Mouse (Mus musculus) forebrain, embryonic 11.5 days (tissue): ENCODE data around the gene Fbxw9. TPM values are rescaled to one million over a fixed set of nuclear protein-coding genes. Genes with fewer than 3 reads are reported as not detected.
"Not testable (repeated sequence)": the region's sequence is repeated elsewhere in the genome, so short reads cannot be mapped to it uniquely, and the experiment has no call there.

Experiments
- ATAC-seq: fragments of 200-750 bp; cut with Nextera tagmentation; replicated peaks from 2 replicates; pipeline ENCODE4 v1.8.0; 2017; ENCODE audit warnings: moderate TSS enrichment; ENCODE audit not compliant: low FRiP score
- DNase-seq: peaks from one replicate; pipeline ENCODE4 v3.0.0-alpha.2; 2017; ENCODE audit warnings: low spot score
- H3K27ac ChIP-seq: fragments of 300-500 bp; sonication (generic); 2 replicates; pipeline ENCODE4 v1.5.1; 2014; ENCODE audit warnings: low read depth, low read length
- H3K27me3 ChIP-seq: fragments of 300-500 bp; sonication (generic); 2 replicates; pipeline ENCODE4 v1.6.1; 2014; ENCODE audit warnings: mild to moderate bottlenecking, low read length, mixed read lengths; ENCODE audit not compliant: control insufficient read depth, insufficient read depth
- H3K36me3 ChIP-seq: fragments of 300-500 bp; sonication (generic); 2 replicates; pipeline ENCODE4 v1.6.1; 2014; ENCODE audit warnings: mild to moderate bottlenecking, low read length, moderate library complexity, mixed read lengths; ENCODE audit not compliant: control insufficient read depth, insufficient read depth
- H3K4me1 ChIP-seq: fragments of 300-500 bp; sonication (generic); replicated peaks from 2 replicates; pipeline ENCODE4 v1.6.1; 2014; ENCODE audit warnings: low read length, mixed read lengths; ENCODE audit not compliant: control insufficient read depth, insufficient read depth
- H3K4me2 ChIP-seq: fragments of 300-500 bp; sonication (generic); 2 replicates; pipeline ENCODE4 v1.6.1; 2014; ENCODE audit warnings: low read depth, mild to moderate bottlenecking, low read length, moderate library complexity, mixed read lengths; ENCODE audit not compliant: severe bottlenecking
- H3K4me3 ChIP-seq: fragments of 300-500 bp; sonication (generic); 2 replicates; pipeline ENCODE4 v1.5.1; 2014; ENCODE audit warnings: low read depth, low read length
- H3K9ac ChIP-seq: fragments of 300-500 bp; sonication (generic); 2 replicates; pipeline ENCODE4 v1.6.1; 2014; ENCODE audit warnings: low read length
- H3K9me3 ChIP-seq: fragments of 300-500 bp; sonication (generic); 2 replicates; pipeline ENCODE4 v1.6.1; 2016; ENCODE audit warnings: low read length, mixed read lengths; ENCODE audit not compliant: control insufficient read depth
- WGBS: fragments of 180-500 bp; shearing (Covaris S2); extraction: QIAGEN DNeasy Blood & Tissue Kit; methylation state at CpG from one replicate; pipeline ENCODE4 v1.1.7; 2014; 5-methylcytosine and 5-hydroxymethylcytosine counted together
- polyA plus RNA-seq: library from polyadenylated mRNA; unstranded; fragments of >200 nt; fragmentation: Nextera tagmentation; extraction: Ambion mirVana; gene quantifications from 2 replicates; pipeline ENCODE4 v1.2.1, GENCODE M21; 2014

Gene Fbxw9
- polyA plus RNA-seq, 1 experiment from 2014 or later: 23.8 TPM

DNA sequence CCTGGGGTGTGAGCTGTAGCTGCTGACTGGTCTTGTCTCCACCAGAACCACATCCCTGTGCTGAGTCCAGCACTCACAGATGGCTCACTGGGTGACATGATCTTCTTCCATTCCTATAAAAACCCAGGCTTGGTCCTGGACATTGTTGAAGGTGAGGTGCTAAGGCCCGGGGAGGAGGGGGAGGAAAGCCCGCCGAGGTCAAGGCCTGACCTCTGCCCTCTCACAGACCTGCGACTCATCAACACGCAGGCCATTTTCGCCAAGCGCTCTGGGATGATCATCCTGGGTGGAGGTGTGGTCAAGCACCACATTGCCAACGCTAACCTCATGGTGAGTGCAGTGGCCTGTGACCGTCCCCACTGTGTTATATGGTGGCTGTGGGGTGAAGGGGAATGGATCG lies 14.3 kb downstream of the Fbxw9 start:
- WGBS: 92% methylated on average over 10 of the region's 10 CpGs
- Histone ChIP-seq H3K36me3 (peaks cover 2% of the 10 kb centered on the region; the same call in 1 of the 2 replicates), H3K4me2 (no peak overlapping the region), H3K4me1 (peaks cover 6% of the 10 kb centered on the region; the same call in 1 of the 2 replicates), H3K4me3 (no peak overlapping the region), H3K9me3 (no peaks in the 10 kb centered on the region), H3K27me3 (no peaks in the 10 kb centered on the region), H3K27ac (no peak overlapping the region), H3K9ac (no peak overlapping the region)
- ATAC-seq (no peak), DNase-seq (peak; percentile 49)

DNA sequence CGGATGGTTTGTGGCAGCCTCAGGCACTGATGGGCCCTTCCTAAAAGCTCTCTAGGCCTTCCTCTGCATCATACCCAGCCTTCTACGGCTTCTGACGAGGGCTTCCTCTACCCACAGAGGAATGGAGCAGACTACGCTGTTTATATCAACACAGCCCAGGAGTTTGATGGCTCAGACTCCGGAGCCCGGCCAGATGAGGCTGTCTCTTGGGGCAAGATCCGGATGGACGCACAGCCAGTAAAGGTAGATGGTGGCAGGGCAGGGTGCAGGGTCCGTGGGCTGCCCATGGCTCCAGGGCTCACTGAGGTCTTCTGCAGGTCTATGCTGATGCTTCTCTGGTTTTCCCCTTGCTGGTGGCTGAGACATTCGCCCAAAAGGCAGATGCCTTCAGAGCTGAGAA lies 14.8 kb downstream of the Fbxw9 start:
- ATAC-seq (no peak), DNase-seq (peak; percentile 51)
- Histone ChIP-seq H3K27ac (no peak overlapping the region), H3K36me3 (peaks cover 2% of the 10 kb centered on the region; the same call in 1 of the 2 replicates), H3K4me3 (no peak overlapping the region), H3K9me3 (no peaks in the 10 kb centered on the region), H3K9ac (no peak overlapping the region), H3K4me2 (no peak overlapping the region), H3K27me3 (no peaks in the 10 kb centered on the region), H3K4me1 (peaks cover 7% of the 10 kb centered on the region; the same call in 1 of the 2 replicates)
- WGBS: 94% methylated on average over 10 of the region's 10 CpGs

DNA sequence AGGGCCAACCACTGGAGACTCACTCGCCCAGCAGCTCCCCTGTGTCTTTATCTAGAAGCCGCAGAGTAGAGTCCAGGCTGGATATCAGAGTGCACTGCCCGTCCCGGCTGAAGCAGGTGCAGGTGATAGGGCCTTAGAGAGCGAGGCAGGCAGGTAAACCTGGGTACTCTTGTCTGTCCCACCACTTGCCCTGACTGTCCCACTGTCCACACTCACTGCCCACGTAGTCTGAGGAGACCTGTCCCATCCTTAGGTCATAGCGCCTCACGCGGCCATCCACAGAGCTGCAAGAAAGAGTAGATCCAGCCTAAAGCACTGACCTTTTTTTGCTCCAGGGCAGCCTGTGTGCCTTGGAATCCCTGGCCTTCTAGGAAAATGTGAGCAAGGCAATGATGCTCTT lies 16.1 kb downstream of the Fbxw9 start:
- Histone ChIP-seq H3K4me2 (no peak overlapping the region), H3K36me3 (peaks cover 2% of the 10 kb centered on the region; the same call in 1 of the 2 replicates), H3K27ac (no peak overlapping the region), H3K9me3 (no peaks in the 10 kb centered on the region), H3K27me3 (no peaks in the 10 kb centered on the region), H3K9ac (no peak overlapping the region), H3K4me3 (no peak overlapping the region), H3K4me1 (peaks cover 8% of the 10 kb centered on the region; the same call in 1 of the 2 replicates)
- WGBS: 79% methylated on average over 9 of the region's 9 CpGs
- ATAC-seq: no peak
- DNase-seq: peak; percentile 69

DNA sequence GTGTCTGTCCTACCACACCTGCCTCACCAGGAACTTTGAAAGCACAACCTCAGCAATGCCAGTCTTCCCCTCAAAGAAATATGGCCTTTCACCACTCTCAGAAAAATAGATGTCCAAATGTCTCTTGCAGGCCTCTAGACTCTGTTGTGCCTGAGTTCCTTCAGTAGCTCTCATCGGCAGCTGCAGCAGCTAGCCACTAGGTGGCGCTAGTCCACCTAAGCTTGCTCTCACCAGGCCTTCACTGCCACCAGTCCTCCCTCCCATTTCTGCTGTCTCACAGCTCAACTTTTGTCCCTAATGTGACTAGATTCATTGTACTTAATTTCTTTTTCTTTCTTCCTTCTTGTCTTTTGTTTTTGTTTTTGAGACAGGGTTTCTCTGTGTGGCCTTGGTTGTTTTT lies 17.1 kb downstream of the Fbxw9 start:
- H3K9ac ChIP-seq: no peak overlapping the region
- H3K27me3 ChIP-seq: no peaks in the 10 kb centered on the region
- DNase-seq (peak; percentile 90), ATAC-seq (peak; percentile 46; the same call in 1 of the 2 replicates)
- WGBS: 0% methylated on average over 2 of the region's 2 CpGs
- H3K27ac ChIP-seq: no peak overlapping the region
- H3K9me3 ChIP-seq: no peaks in the 10 kb centered on the region
- H3K4me1 ChIP-seq: peaks cover 8% of the 10 kb centered on the region; the same call in 1 of the 2 replicates
- H3K4me2 ChIP-seq: no peak overlapping the region
- H3K36me3 ChIP-seq: peaks cover 2% of the 10 kb centered on the region; the same call in 1 of the 2 replicates
- no peak overlapping the region for H3K4me3 ChIP-seq

DNA sequence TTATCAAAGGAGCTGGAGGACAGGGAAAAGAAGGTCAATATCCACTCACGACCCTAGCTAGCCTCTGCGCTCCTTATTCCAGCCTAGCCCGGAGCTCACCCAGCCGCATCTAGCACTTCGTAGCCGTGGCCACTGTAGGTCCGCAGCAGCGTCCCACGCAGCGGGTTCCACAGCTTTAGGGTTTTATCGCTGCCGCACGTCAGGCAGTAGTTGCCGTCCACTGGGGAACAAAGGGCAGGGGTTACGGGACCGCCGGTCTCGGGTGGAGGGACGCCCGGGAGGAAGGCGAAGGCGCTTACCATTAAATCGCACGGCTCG lies 20.3 kb downstream of the Fbxw9 start:
- ATAC-seq: no peak
- no peak for DNase-seq
- WGBS: 2% methylated on average over 25 of the region's 25 CpGs
- H3K27ac ChIP-seq: no peak overlapping the region
- peaks cover 4% of the 10 kb centered on the region; the same call in 1 of the 2 replicates for H3K4me1 ChIP-seq
- H3K9me3 ChIP-seq: no peaks in the 10 kb centered on the region
- no peaks in the 10 kb centered on the region for H3K27me3 ChIP-seq
- peak overlapping the region; percentile 61 for H3K4me3 ChIP-seq
- peak overlapping the region; percentile 76 for H3K4me2 ChIP-seq
- peak overlapping the region; percentile 86 for H3K9ac ChIP-seq
- no peaks in the 10 kb centered on the region for H3K36me3 ChIP-seq

DNA sequence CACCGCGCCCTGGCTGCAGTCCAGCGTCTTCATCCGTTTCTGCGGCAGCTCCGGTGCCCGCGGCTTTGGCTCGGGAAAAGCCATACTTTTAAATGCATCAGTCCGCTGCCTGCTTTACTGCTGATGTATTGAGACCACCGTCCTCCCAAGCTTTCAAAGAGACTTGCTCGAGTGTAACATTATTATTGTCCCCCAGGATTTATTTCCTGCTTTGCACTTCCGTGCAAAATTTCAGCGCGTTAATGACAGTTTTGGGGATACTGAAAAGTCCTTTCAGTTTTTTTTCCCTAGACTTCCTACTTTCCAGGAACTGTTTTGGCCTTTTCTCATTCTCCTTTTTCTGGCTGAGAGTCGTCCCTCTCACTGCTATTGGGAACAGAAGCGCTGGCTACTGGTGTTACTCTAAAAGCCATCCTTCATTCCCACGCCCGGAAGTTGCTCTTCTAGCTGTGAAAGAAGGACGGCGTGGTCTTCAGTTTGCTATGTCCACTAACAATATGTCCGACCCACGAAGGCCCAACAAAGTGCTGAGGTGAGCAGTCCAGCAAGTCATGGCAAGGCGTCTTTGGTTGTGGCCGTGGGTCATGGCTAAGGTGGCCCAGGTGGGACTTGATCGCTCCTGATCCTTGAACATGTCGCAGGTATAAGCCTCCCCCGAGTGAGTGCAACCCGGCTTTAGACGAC lies 20.8 kb downstream of the Fbxw9 start, which contains the start of gene Wdr83os:
Wdr83os (plus strand) TSS at position 209 of the 684 bp plus-strand sequence.
- H3K4me1 ChIP-seq: peaks cover 4% of the 10 kb centered on the region; the same call in 1 of the 2 replicates
- H3K4me3 ChIP-seq: peak within 1 kb of the TSS; percentile 61
- peak within 1 kb of the TSS; percentile 86 for H3K9ac ChIP-seq
- WGBS: under 1% methylated on average over 30 of the region's 30 CpGs
- DNase-seq: peak; percentile 71
- H3K9me3 ChIP-seq: no peaks in the 10 kb centered on the region
- no peaks in the 10 kb centered on the region for H3K36me3 ChIP-seq
- H3K27ac ChIP-seq: no peak within 1 kb of the TSS
- peak within 1 kb of the TSS; percentile 76 for H3K4me2 ChIP-seq
- peak; percentile 34 for ATAC-seq
- no peaks in the 10 kb centered on the region for H3K27me3 ChIP-seq

DNA sequence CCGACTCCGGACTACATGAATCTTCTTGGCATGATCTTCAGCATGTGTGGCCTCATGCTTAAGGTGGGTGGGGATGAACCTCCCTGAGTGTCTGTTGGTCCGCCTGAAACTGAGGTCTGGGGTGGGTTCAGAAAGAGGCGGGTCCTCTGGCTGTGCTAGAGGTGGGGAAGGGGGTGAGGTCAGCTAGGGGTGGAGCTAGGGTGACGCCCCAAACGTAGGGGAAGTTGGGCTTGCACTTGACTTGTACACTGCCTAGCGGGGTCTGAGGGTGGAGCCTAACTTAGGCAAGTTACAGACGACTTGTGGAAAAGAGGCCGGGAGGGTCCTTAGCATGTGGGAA lies 21.3 kb downstream of the Fbxw9 start, which contains the start of gene Wdr83:
Wdr83 (minus strand) TSS at position 91 of the 340 bp plus-strand sequence.
- Histone ChIP-seq H3K4me1 (peaks cover 4% of the 10 kb centered on the region; the same call in 1 of the 2 replicates), H3K9me3 (no peaks in the 10 kb centered on the region), H3K27me3 (no peaks in the 10 kb centered on the region), H3K9ac (peak within 1 kb of the TSS; percentile 86), H3K27ac (no peak within 1 kb of the TSS), H3K36me3 (no peaks in the 10 kb centered on the region), H3K4me3 (peak within 1 kb of the TSS; percentile 61), H3K4me2 (peak within 1 kb of the TSS; percentile 76)
- WGBS: 2% methylated on average over 9 of the region's 9 CpGs
- peak; percentile 38 for ATAC-seq
- DNase-seq: peak; percentile 65

DNA sequence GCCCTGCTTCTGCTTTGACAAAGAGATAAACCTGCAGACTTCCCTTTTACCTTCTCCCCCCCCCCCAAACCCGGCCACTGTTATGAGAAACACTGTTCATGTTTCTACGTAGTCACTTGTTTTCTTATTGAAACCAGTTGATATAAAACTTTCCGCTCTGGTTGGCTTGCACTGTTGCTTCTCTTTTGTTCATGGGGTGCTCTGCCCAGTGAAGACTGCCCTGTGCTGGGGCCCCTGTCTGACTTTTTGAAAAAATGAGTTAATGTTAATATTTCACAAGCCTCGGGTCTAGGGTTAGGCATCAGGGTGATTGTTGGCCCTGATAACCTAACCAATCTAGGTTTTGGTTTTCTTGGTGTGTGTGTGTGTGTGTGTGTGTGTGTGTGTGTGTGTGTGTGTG lies 22.3 kb downstream of the Fbxw9 start:
- H3K4me3 ChIP-seq, H3K4me2 ChIP-seq, H3K9me3 ChIP-seq, H3K9ac ChIP-seq, H3K4me1 ChIP-seq, H3K36me3 ChIP-seq, H3K27me3 ChIP-seq, ATAC-seq, DNase-seq, H3K27ac ChIP-seq: not testable (repeated sequence)
- WGBS: 93% methylated on average over 4 of the region's 4 CpGs
